Comparison of ENCODE assay signal across 8 mouse cellular contexts in genomic region chr1:92179070-92179469, GRCm38 (mm10). TPM values are rescaled to one million over a fixed set of nuclear protein-coding genes. Genes with fewer than 3 reads are reported as not detected.
DNase-seq lines count a peak whose midpoint lies in the region; ATAC-seq and TF ChIP-seq lines count a peak whose summit lies in the region.

No protein-coding gene starts in this region.

- H3K9ac ChIP-seq in limb, embryonic 14.5 days (ENCODE audit: low read depth, low read length, severe bottlenecking) = peak overlapping the region; percentile 84
- H3K9ac ChIP-seq in neural tube, embryonic 13.5 days = peak overlapping the region; percentile 91

- peak overlapping the region; percentile 93 for H3K27ac ChIP-seq in limb, embryonic 14.5 days (replicated peaks; ENCODE audit: low read depth, low read length)
- H3K27ac ChIP-seq in neural tube, embryonic 13.5 days (replicated peaks) = peak overlapping the region; percentile 98

- TF ChIP-seq POLR2A in limb, embryonic 14.5 days (IDR thresholded peaks at IDR 0.05; ENCODE audit: borderline replicate concordance, extremely low read depth, insufficient read depth, insufficient read length) = no peak

- DNase-seq in spleen, postnatal 10 days (ENCODE audit: low spot score in 2 of 2) = peak; percentile 24 to 29
- DNase-seq in spleen, postnatal 4 days (ENCODE audit: low spot score in 2 of 2) = no peak
- DNase-seq in cerebellum, postnatal 14 days = peak; percentile 40 to 50
- DNase-seq in heart, postnatal 36 days = peak; percentile 19 to 24
- DNase-seq in limb, embryonic 14.5 days (ENCODE audit: low spot score) = no peak
- DNase-seq in layer of hippocampus, adult 18-20 months (ENCODE audit: low spot score in 2 of 2) = no peak
- no peak for DNase-seq in gastrocnemius, postnatal 36 days

- H3K4me1 ChIP-seq in limb, embryonic 14.5 days (ENCODE audit: control insufficient read depth, insufficient read depth, low read length) = peaks cover 30% of the 10 kb centered on the region
- H3K4me1 ChIP-seq in neural tube, embryonic 13.5 days (replicated peaks) = peaks cover 57% of the 10 kb centered on the region

- H3K9me3 ChIP-seq in limb, embryonic 14.5 days (ENCODE audit: control insufficient read depth, low read length) = no peaks in the 10 kb centered on the region
- no peaks in the 10 kb centered on the region for H3K9me3 ChIP-seq in neural tube, embryonic 13.5 days

- no peaks in the 10 kb centered on the region for H3K27me3 ChIP-seq in limb, embryonic 14.5 days (ENCODE audit: control insufficient read depth, insufficient read depth, low read length)
- no peaks in the 10 kb centered on the region for H3K27me3 ChIP-seq in neural tube, embryonic 13.5 days

- no peaks in the 10 kb centered on the region for H3K36me3 ChIP-seq in limb, embryonic 14.5 days (ENCODE audit: control insufficient read depth, insufficient read depth, low read length)
- H3K36me3 ChIP-seq in neural tube, embryonic 13.5 days = no peaks in the 10 kb centered on the region

- intact Hi-C loops in heart, postnatal 36 days (cut with DNase I) = loop anchor here (2.0 to 5.0 kb wide), 3 partner anchors 48 to 162 kb away; no protein-coding TSS in a partner anchor
- intact Hi-C loops in gastrocnemius, postnatal 36 days (cut with DNase I) = loop anchor here (5.0 to 10.0 kb wide), 4 partner anchors 42 to 168 kb away; no protein-coding TSS in a partner anchor

- 3% methylated on average over 11 of the region's 11 CpGs for WGBS in limb, embryonic 14.5 days
- 6% methylated on average over 11 of the region's 11 CpGs for WGBS in neural tube, embryonic 13.5 days

- peak overlapping the region; percentile 83 for H3K4me2 ChIP-seq in limb, embryonic 14.5 days (replicated peaks; ENCODE audit: low read depth, low read length, severe bottlenecking)
- peak overlapping the region; percentile 82 for H3K4me2 ChIP-seq in neural tube, embryonic 13.5 days

- H3K4me3 ChIP-seq in limb, embryonic 14.5 days (replicated peaks; ENCODE audit: low read length) = peak overlapping the region; percentile 77
- H3K4me3 ChIP-seq in neural tube, embryonic 13.5 days = peak overlapping the region; percentile 90

- no peak for ATAC-seq in limb, embryonic 14.5 days (ENCODE audit: low FRiP score, low read depth)
- ATAC-seq in neural tube, embryonic 13.5 days (ENCODE audit: low read depth) = no peak

RNA-seq across cellular contexts. Expression of gene Hdac4, which starts 16.4 kb away (rescaled TPM):
- 10 to 100 TPM; 48.4 to 52.1 TPM for total RNA-seq in heart, postnatal 36 days (2021)
- 15.2 and 18.9 TPM in 2 replicates for polyA plus RNA-seq in limb, embryonic 14.5 days (2012; rRNA removed)
- polyA plus RNA-seq in limb, embryonic 14.5 days (2014; fragmentation: Nextera tagmentation; extraction: Ambion mirVana) = 25.4 and 36.6 TPM in 2 replicates
- polyA plus RNA-seq in neural tube, embryonic 13.5 days (2015; fragmentation: Nextera tagmentation; extraction: Ambion mirVana) = 27.5 and 28.7 TPM in 2 replicates
- 100 to 1,000 TPM; 110 to 113 TPM for total RNA-seq in layer of hippocampus, adult 18-20 months (2021)
- 10 to 100 TPM; 43.4 to 50.5 TPM for total RNA-seq in gastrocnemius, postnatal 36 days (2021)

Comparison
In these comparisons a context has a peak if more than half of its experiments do, and no peak if none do; other contexts are left out.
1. DNase-seq: peak in spleen, postnatal 10 days (2 of 2), cerebellum, postnatal 14 days (2 of 2) and heart, postnatal 36 days (2 of 2); none in spleen, postnatal 4 days (0 of 2), limb, embryonic 14.5 days (single experiment), layer of hippocampus, adult 18-20 months (0 of 2) and gastrocnemius, postnatal 36 days (0 of 2).